Mouse (Mus musculus) G1E (cell line): ENCODE data around the gene Zfp687.

ENCODE experiments used
- CTCF ChIP-seq: IDR thresholded peaks from 2 replicates; pipeline ENCODE4 v1.5.1; 2012; ENCODE audit warnings: low read depth, low read length, inconsistent platforms, mixed read lengths
- GATA1 ChIP-seq: IDR thresholded peaks from 2 replicates; pipeline ENCODE4 v1.6.1; 2012; ENCODE audit warnings: borderline replicate concordance, low read length, inconsistent platforms, mixed read lengths
- GATA2 ChIP-seq: IDR thresholded peaks from 2 replicates; pipeline ENCODE4 v1.6.1; 2012; ENCODE audit warnings: low read depth, low read length, inconsistent platforms, borderline replicate concordance
- POLR2AphosphoS5 ChIP-seq: IDR thresholded peaks from 2 replicates; pipeline ENCODE4 v1.6.1; 2012; ENCODE audit warnings: low read depth, low read length, inconsistent platforms; ENCODE audit not compliant: insufficient replicate concordance
- TAL1 ChIP-seq: conservative IDR thresholded peaks from 2 replicates; pipeline ENCODE4 v1.6.1; 2012; ENCODE audit warnings: low read depth, low read length, inconsistent platforms, mixed read lengths

GRCm38 (mm10) chr3:95015337-95015872, at the start of gene Zfp687:
- TF ChIP-seq CTCF (no peak), GATA1 (no peak), POLR2AphosphoS5 (no peak; the same call in 1 of the 2 replicates), GATA2 (no peak), TAL1 (no peak)
